20 mouse cellular contexts compared by ENCODE assay signal in genomic region chr4:95451831-95452230, GRCm38 (mm10).
DNase-seq lines count a peak whose midpoint lies in the region; TF ChIP-seq lines count a peak whose summit lies in the region.
"Had no signal": no experiment of that assay in that cellular context is flagged by ENCODE, and none has a peak within 500 bp of the region (broad histone marks: within the 10 kb centered on the region; RNA-seq: fewer than 3 reads in every experiment).

No protein-coding gene starts in this region.

- DNase-seq in kidney, adult 2 months: peak; percentile 85
- no peak for DNase-seq in kidney, postnatal 10 days
- peak; percentile 81 for DNase-seq in kidney, adult 9 months
- peak; percentile 44 for DNase-seq in kidney, postnatal 14 days
- no peak for DNase-seq in cerebellum, postnatal 10 days
- DNase-seq in thymus, postnatal 4 days: no peak
- DNase-seq: adrenal gland, postnatal 25 days; cerebellum, adult 18-20 months; cerebellum, adult 9-11 months; embryo, embryonic 11 days; gastrocnemius, postnatal 10 days; heart, adult 18-20 months; heart, postnatal 10 days; heart, postnatal 4 days had no signal

- H3K4me3 ChIP-seq in kidney, adult 2 months (ENCODE audit: insufficient read depth, low read depth, low read length): no peak overlapping the region
- H3K4me3 ChIP-seq: embryonic facial prominence, embryonic 12.5 days; forebrain, embryonic 15.5 days; heart, embryonic 10.5 days; hindbrain, embryonic 12.5 days had no signal

- TF ChIP-seq CTCF in kidney, adult 2 months (conservative IDR thresholded peaks at IDR 0.05; ENCODE audit: insufficient read depth, insufficient read length, low read depth, low read length): 0 out of 2 replicates have a peak, but pooled peaks have one; percentile 2

- peaks cover 6% of the 10 kb centered on the region; the same call in 1 of the 2 replicates for H3K4me1 ChIP-seq in kidney, adult 2 months (ENCODE audit: control insufficient read depth, insufficient read depth, low read length)
- H3K4me1 ChIP-seq: forebrain, embryonic 15.5 days; heart, embryonic 10.5 days; hindbrain, embryonic 12.5 days had no signal

- H3K27ac ChIP-seq in kidney, adult 2 months (ENCODE audit: insufficient read depth, low read depth, low read length): peak overlapping the region; percentile 78
- H3K27ac ChIP-seq: embryonic facial prominence, embryonic 12.5 days; forebrain, embryonic 15.5 days; heart, embryonic 10.5 days; hindbrain, embryonic 12.5 days had no signal

- WGBS in kidney, adult 2 months: 26% methylated on average over 3 of the region's 3 CpGs

- H3K36me3 ChIP-seq in kidney, adult 2 months (ENCODE audit: control insufficient read depth, insufficient read depth, low read length): no peaks in the 10 kb centered on the region
- H3K36me3 ChIP-seq: embryonic facial prominence, embryonic 12.5 days; forebrain, embryonic 15.5 days; heart, embryonic 10.5 days; hindbrain, embryonic 12.5 days had no signal

- H3K27me3 ChIP-seq in kidney, adult 2 months (replicated peaks; ENCODE audit: control insufficient read depth, insufficient read depth, low read length): no peaks in the 10 kb centered on the region
- H3K27me3 ChIP-seq: CH12.LX; embryonic facial prominence, embryonic 12.5 days; forebrain, embryonic 15.5 days; hindbrain, embryonic 12.5 days; Patski had no signal

- TF ChIP-seq POLR2A in kidney, adult 2 months (IDR thresholded peaks at IDR 0.05; ENCODE audit: low read depth, low read length): no peak

Comparison
In these comparisons a context has a peak if more than half of its experiments do, and no peak if none do; other contexts are left out.
1. DNase-seq: peak in kidney, adult 2 months (single experiment), kidney, adult 9 months (single experiment) and kidney, postnatal 14 days (single experiment); none in kidney, postnatal 10 days (single experiment), cerebellum, postnatal 10 days (0 of 2) and thymus, postnatal 4 days (single experiment).